Comparison of ENCODE assay signal across 1 mouse cellular context in genomic region chr14:46821873-46822716, GRCm38 (mm10).
A peak's percentile ranks its signal among the peaks of the same experiment; 100 is the strongest.
TF ChIP-seq lines count a peak whose summit lies in the region.

Gene Gmfb (minus strand): TSS chr14:46822242.

TF ChIP-seq in MEL, 35 proteins besides CTCF, POLR2A, EP300 and RAD21 (continued from another document):
- TF ChIP-seq MEF2A (IDR thresholded peaks at IDR 0.05; ENCODE audit: extremely low read depth, insufficient replicate concordance, low read depth, low read length, poor library complexity, severe bottlenecking) (no peak), CHD2 (IDR thresholded peaks at IDR 0.05; ENCODE audit: low read length) (no peak), BHLHE40 (IDR thresholded peaks at IDR 0.05; ENCODE audit: borderline replicate concordance, low read depth, low read length) (peak; percentile 100), MXI1 (IDR thresholded peaks at IDR 0.05; ENCODE audit: low read depth, low read length) (peak; percentile 93), MYC (IDR thresholded peaks at IDR 0.05; ENCODE audit: low read depth, low read length) (peak; percentile 96), MAX (IDR thresholded peaks at IDR 0.05; ENCODE audit: low read length) (peak; percentile 96), ZNF384 (IDR thresholded peaks at IDR 0.05; ENCODE audit: low read depth, low read length) (no peak)
